Mouse (Mus musculus) brain, embryonic 14.5 days (tissue): Measurements from ENCODE around the gene Lama4.

Experiments used
- CTCF ChIP-seq: fragments of 200-500 bp; IDR thresholded peaks from 2 replicates; pipeline ENCODE4 v1.5.1; 2012; ENCODE audit warnings: inconsistent platforms, mild to moderate bottlenecking, moderate library complexity, borderline replicate concordance; ENCODE audit not compliant: insufficient read depth, insufficient read length; ENCODE audit errors: extremely low read depth
- POLR2A ChIP-seq: fragments of 200-500 bp; IDR thresholded peaks from 2 replicates; pipeline ENCODE4 v1.6.1; 2012; ENCODE audit warnings: mild to moderate bottlenecking, inconsistent platforms, borderline replicate concordance; ENCODE audit not compliant: poor library complexity, insufficient read depth, insufficient read length, severe bottlenecking; ENCODE audit errors: extremely low read depth

GRCm38 (mm10) chr10:39096981-39097380 lies 131.7 kb downstream of the Lama4 start:
- TF ChIP-seq CTCF (peak; percentile 53; the same call in 1 of the 2 replicates), POLR2A (no peak)
